Mouse (Mus musculus): Measurements from ENCODE around the gene Ssh1.

Ssh1 gene

DNA sequence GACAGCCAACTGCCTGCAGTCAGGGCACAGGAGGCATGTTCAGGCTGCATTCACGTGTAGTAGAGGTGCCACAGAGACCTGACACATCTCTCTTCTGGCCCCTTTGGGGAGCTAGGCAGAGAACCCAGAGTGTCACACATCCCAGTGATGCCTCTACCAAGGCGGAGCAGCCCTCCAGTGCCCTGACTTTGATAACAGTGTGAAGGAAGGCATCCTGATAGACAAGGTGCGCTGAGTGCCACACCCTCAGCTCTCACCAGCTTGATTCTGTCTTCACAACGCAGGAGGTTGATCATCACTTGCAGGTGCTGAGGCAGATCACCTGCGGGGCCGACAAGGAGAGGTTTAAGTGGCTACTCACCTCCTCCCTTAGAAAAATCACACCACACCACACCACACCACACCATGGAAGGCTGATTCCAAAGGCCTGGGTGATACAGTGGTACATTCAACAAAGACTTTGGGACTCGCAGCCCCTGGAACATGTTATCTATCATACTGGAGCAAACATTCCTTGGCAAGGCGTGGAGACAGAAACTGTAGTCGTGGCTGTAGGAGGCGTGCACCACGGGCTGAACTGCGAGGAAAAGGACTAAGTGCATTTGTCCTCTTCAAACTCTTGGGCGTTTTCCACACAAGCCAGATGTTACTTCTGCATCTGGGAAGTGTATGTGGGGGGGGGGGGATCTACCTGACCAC lies 27.1 kb downstream of the Ssh1 start:
- no peak for DNase-seq (ENCODE audit: low read depth, low spot score)

DNA sequence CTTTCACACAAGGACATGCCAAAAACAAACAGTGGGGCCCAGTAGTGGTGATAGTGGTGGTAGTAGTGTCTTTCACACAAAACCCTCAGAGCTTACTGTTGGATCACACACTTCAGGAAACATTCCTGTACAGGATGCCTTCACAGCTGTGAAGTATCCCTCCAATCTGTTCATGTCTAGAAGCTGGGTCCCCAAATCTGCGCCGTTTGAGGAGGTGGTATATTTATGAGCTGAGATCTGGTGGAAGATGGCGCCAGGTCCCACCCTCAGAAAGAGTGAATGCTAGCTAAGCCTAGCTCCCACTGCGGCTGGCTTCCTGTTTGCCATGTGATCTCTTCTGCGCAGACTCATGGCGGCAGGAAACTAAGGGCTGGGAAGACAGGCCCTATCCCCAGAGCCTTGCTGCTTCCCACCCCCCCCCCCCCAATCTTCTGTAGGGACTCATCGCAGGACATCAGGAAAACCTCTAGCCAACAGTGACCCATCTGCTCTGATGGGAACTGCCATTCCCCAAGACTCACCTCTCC lies 28.0 kb downstream of the Ssh1 start:
- DNase-seq (ENCODE audit: low read depth, low spot score) = no peak

DNA sequence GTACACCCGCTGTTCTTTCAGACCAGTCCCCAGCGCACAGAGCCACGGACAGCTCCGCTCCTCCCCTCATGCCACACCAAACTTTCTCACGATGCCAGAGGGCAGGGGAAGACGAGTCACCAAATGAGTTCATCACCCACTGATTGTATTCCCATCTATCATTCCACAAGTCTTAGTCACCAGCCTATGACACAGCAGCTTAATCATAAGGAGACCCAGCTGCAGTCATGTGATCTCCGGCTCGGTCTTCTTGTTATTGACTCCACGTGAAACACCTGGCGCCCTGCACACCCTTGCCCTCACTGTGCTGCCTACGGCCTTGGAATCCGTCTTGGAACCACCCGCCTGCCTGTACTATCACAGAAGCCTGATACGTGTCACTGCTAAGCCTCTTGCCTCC lies 28.7 kb downstream of the Ssh1 start:
- DNase-seq (ENCODE audit: low read depth, low spot score) = no peak

GRCm38 (mm10) chr5:113961776-113962175 lies 31.9 kb downstream of the Ssh1 start:
- DNase-seq (ENCODE audit: low read depth, low spot score) = no peak

- no peak for DNase-seq (ENCODE audit: low read depth, low spot score)
Measured at GRCm38 (mm10) chr5:113960416-113960815, 33.3 kb downstream of the Ssh1 start.

GRCm38 (mm10) chr5:113959039-113959438 lies 34.7 kb downstream of the Ssh1 start:
- DNase-seq (ENCODE audit: low read depth, low spot score) = no peak

GRCm38 (mm10) chr5:113956510-113956909 lies 37.2 kb downstream of the Ssh1 start:
- peak; percentile 79 for DNase-seq (ENCODE audit: low read depth, low spot score)

GRCm38 (mm10) chr5:113955691-113956090 lies 38.0 kb downstream of the Ssh1 start:
- DNase-seq (ENCODE audit: low read depth, low spot score) = no peak

GRCm38 (mm10) chr5:113955281-113955680 lies 38.4 kb downstream of the Ssh1 start:
- DNase-seq (ENCODE audit: low read depth, low spot score) = no peak

- DNase-seq (ENCODE audit: low read depth, low spot score) = peak; percentile 80
Measured at GRCm38 (mm10) chr5:113954421-113954820, 39.3 kb downstream of the Ssh1 start.

DNA sequence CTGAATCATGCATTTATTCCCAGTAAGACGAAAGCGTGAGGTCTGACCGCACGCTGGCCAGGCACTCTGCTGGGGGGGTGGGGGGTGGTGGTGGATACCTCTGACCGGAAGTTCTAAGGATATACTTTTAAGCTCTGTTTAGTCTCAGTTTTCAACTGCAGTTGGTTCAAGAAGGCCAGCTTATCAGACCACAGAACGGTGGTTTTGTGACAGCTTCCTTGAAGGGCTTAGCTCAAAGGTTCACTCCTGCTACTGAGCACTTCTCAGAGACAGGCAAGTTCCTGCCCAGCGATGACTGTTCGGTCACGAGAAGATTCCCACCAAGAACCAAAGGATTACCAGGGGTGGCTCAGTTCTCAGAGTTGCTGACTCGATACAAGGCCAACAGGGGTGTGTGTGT lies 41.2 kb downstream of the Ssh1 start:
- DNase-seq (ENCODE audit: low read depth, low spot score) = no peak

DNA sequence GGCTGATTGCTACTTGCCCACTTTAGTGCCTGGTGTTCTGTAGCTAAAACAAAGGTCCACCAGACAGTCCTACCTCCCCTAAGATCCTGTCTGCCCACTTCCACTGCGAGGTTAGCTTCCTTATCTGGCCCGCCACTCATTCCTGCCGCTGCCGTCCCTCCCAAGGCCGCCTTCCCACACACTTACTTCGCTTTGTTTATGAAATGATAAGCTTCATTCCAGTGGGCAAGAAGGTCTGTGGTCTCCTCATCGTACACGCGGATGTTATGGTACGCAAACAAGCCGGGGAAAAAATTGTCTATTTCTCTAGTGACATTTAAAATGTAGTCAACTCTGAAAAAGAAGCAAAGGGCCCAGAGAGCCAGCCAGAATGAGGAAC lies 42.0 kb downstream of the Ssh1 start:
- no peak for DNase-seq (ENCODE audit: low read depth, low spot score)

DNA sequence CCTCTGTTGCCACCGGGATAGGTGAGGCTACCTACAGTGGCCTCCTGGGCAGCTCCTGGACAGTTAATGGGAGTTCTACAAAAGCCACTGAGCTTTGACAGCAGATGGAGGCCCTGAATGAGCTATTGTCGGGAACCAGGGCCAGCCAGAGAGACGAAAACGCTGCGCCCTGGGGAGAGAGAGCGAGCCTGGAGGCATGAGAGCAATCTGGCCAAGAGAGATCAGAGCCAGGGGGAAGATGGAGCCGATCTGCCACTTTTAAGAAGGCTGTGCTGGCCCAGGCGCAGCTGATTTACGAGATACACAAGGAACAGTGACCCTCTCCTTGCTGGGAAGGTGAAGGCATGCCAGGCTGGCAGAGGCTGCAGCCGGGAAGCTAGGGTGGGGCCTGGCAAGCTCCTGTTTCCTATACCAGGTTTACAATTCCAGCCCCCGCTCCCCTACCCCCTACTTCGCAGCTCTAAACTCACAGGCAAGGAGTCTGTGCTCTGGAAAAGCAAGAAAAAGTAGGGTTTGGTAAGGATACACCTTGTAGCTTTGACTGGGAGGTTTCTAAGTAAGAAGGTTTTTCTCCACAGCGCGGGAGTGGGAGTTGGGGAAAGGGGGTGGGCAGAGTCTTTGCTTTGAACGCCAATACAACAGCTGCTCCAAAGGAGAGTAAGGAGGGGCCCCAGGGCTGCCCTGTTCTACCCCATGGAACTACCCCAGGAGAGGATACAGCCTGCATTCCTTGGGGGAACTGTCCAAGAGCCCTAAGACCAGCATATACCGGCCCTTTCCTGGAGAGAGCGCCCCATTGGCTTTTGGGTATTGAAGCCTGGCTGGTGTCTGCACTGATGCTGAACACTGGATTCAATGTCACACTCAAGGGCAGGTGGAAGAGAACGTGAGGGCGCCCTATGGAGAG lies 42.7 kb downstream of the Ssh1 start:
- DNase-seq (ENCODE audit: low read depth, low spot score) = no peak

- DNase-seq (ENCODE audit: low read depth, low spot score) = no peak
Measured at GRCm38 (mm10) chr5:113950133-113950532, 43.6 kb downstream of the Ssh1 start.

DNA sequence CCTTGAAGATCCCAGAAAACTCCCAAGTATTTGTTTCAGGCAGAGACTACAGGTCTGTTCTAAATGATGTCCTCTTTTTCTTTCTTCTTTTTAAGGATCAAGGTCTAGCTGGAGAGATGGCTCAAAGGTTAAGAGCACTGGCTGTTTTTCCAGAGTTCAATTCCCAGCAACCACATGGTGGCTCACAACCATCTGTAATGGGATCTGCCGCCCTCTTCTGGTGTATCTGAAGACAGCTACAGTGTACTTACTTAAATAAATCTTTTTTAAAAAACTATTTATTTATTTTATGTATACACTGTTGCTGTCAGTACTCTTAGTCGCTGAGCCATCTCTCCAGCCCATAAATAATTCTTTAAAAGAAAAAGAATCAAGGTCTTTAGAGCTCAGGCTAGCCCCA lies 46.4 kb downstream of the Ssh1 start:
- no peak for DNase-seq (ENCODE audit: low read depth, low spot score)

DNA sequence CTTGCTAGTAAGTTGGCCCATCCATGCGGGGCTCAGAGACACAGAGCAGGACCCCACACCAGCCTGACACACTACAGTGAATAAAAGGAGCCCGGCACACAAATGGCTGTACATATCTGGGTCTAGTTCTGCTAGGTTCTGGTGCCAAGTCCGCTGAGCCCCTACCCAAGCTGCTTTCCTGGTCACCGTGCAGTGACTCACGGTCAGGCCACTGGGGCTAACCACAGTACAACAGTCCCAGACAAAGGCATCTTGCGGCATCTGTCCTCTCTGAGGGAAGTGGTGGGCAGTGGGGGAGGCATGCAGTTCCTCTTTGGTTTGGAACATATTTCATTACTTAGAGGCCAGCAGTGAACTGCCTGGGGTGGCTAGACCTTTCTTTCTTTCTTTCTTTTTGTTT lies 48.6 kb downstream of the Ssh1 start:
- no peak for DNase-seq (ENCODE audit: low read depth, low spot score)

DNA sequence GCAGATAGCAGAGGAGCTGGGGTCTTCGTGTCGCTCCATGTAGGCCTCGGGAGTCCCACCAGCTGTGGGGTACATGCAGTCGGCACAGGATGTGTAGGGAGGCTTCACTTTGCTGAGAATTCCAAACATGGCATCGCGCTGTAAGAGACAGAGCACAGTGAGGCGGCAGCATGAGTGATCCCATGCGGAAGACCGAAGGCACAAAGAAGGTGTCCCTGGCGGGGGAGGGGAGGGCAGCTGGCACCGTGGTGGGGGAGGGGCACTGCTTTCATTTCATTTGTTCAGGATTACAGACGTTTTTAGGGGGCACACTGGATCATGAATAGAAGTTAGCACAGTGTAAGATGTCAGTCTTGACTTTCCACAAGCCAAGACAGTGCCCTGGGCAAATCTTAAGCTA lies 50.4 kb downstream of the Ssh1 start:
- DNase-seq (ENCODE audit: low read depth, low spot score) = no peak

DNA sequence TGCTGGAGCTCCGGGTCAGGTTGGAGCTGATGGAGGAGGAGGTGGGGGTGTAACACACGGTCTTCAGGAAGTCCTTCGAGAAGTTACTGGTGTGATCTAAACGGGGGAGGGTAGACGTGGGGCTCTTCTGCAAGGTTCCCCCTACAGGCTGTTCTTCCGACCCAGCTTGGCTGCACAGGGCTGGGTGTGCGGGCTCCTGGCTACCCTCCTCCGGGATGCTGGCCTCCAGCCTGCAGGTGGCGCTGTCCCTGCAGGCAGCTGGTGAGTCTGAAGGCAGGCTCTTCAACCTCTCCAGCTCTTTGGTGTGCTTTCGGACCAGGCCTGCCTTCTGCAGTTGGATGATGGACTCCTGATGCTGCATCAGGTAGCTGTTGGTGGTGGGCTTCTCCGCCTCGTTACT lies 51.1 kb downstream of the Ssh1 start:
- no peak for DNase-seq (ENCODE audit: low read depth, low spot score)

GRCm38 (mm10) chr5:113939263-113939900 lies 54.3 kb downstream of the Ssh1 start:
- DNase-seq (ENCODE audit: low read depth, low spot score) = no peak

- DNase-seq (ENCODE audit: low read depth, low spot score) = no peak
Measured at GRCm38 (mm10) chr5:113937650-113938049, 56.0 kb downstream of the Ssh1 start.

DNA sequence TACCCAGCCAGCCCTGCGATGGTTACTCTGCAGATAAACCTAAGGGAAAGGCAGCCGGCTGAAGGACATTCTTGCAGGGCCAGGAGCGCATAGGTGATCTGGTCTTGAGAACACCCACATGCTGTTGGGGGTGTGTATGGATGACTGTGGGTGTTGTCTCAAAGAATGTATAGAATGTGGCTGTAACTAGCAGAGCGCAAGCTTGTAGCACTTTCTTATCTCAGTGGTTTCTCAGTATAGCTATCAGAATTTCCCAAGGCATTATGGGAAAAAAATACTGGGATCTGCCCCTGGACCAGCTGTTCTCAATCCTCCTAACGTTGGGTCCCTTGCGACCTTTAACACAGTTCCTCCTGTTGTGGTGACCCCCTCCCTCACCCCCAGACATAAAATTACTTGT lies 59.8 kb downstream of the Ssh1 start:
- no peak for DNase-seq (ENCODE audit: low read depth, low spot score)

DNA sequence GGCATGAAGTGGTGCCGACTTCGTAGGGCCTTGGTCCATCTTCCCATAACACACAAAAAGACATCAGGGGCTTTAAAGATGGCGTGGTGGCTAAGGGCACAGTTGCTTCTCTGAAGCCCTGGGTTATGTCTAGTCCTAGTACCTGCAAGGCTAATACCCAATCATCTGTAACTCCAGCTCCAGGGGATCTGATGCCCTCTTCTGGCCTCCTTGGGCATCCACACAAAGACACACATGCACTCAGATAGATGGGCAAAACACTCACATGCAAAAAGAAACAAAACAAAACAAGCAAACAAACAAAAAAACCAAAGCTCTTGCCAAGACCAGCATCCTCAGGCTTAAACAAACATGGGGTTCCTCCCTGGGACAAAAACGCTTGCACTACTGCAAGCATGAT lies 60.2 kb downstream of the Ssh1 start:
- DNase-seq (ENCODE audit: low read depth, low spot score) = no peak

Measured in embryo, embryonic 11.5 days (tissue).